Mouse (Mus musculus) megakaryocyte, embryonic 14.5 days (primary cell): ENCODE data around the gene Dot1l. TPM values are rescaled to one million over a fixed set of nuclear protein-coding genes. Genes with fewer than 3 reads are reported as not detected.

Experiments used
- H3K27me3 ChIP-seq: replicated peaks from 2 replicates; pipeline ENCODE3; 2012; ENCODE audit warnings: inconsistent platforms
- H3K36me3 ChIP-seq: replicated peaks from 2 replicates; pipeline ENCODE3; 2012; ENCODE audit warnings: low read length, inconsistent platforms, mixed read lengths
- H3K4me1 ChIP-seq: 2 replicates; pipeline ENCODE4 v1.6.1; 2012; ENCODE audit warnings: inconsistent platforms
- H3K4me3 ChIP-seq: replicated peaks from 2 replicates; pipeline ENCODE3; 2012; ENCODE audit warnings: moderate library complexity, mild to moderate bottlenecking, inconsistent platforms
- H3K9me3 ChIP-seq: 2 replicates; pipeline ENCODE4 v1.6.1; 2012; ENCODE audit warnings: inconsistent platforms
- FLI1 ChIP-seq: IDR thresholded peaks from 2 replicates; pipeline ENCODE4 v1.6.1; 2012; ENCODE audit warnings: low read length, inconsistent platforms, mixed read lengths
- GATA1 ChIP-seq: IDR thresholded peaks from 3 replicates; pipeline ENCODE4 v1.6.1; 2012; ENCODE audit warnings: mixed read lengths, low read length, inconsistent platforms, borderline replicate concordance
- polyA plus RNA-seq: library from polyadenylated mRNA; stranded (reverse); fragments of >175 nt; gene quantifications from 2 replicates; pipeline ENCODE4 v1.2.3, GENCODE M21; 2012; ENCODE audit warnings: low replicate concordance; ENCODE audit not compliant: insufficient read depth

Gene Dot1l
- polyA plus RNA-seq, 1 experiment = 35.3 TPM

DNA sequence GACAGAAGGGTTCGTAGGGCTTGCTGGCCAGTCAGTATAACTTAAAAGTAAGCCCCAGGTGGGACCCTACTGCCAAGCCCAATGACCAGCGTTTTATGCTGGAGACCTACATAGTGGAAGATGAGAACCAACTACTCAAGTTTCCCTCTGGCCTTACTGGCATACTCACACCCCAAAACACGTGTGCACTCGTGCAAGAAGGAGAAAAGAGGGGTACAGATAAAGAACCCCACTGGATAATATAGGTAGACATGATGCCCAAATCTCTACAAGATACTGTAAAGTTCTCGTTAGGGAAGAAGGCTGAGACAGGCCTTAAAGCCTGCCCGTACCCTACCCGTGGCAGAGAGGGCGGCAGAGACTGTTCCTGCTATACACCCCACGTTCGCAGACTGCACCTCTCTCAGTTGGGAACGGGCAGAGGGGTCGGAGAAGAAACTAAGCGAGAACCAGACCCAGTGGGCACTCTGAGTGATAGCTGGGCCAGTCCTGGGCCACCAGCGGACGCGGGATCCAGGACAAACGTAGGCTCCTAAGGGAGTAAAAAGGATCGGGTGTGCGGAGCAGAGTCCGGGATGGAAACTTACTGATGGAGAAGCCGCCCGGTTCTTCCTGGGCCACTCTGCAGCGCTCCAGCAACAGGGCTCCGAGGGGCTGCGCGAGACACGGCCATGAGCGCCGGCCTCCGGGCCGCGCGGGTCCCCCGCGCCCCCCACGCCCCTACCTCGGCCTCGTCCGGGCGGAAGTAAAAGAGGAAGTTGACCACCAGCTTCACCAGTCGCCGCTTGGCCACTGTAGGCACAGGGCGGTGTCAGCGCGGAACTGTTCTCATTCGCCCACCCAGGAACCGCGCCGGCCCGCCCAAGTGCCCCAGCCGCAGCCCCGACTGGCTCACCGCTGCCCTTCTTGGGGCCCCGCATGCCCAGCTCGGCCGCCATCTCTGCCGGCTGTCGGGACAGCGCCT, 42.5 kb downstream of the Dot1l start:
- TF ChIP-seq GATA1 (no peak), FLI1 (no peak)
- Histone ChIP-seq H3K4me1 (peaks cover 68% of the 10 kb centered on the region), H3K36me3 (peaks cover 71% of the 10 kb centered on the region), H3K27me3 (no peaks in the 10 kb centered on the region), H3K4me3 (peak overlapping the region; percentile 100), H3K9me3 (no peaks in the 10 kb centered on the region)

GRCm38 (mm10) chr10:80798150-80799006, 43.4 kb downstream of the Dot1l start, which contains the start of the genes Sf3a2 and Plekhj1:
Sf3a2 (plus strand) TSS chr10:80798198.
Plekhj1 (minus strand) TSS chr10:80798626.
- Histone ChIP-seq H3K9me3 (no peaks in the 10 kb centered on the region), H3K27me3 (no peaks in the 10 kb centered on the region), H3K4me3 (peak within 1 kb of the TSS; percentile 100), H3K4me1 (peaks cover 61% of the 10 kb centered on the region), H3K36me3 (peaks cover 71% of the 10 kb centered on the region)
- TF ChIP-seq FLI1 (peak; percentile 36; the same call in 1 of the 2 replicates), GATA1 (no peak)

DNA sequence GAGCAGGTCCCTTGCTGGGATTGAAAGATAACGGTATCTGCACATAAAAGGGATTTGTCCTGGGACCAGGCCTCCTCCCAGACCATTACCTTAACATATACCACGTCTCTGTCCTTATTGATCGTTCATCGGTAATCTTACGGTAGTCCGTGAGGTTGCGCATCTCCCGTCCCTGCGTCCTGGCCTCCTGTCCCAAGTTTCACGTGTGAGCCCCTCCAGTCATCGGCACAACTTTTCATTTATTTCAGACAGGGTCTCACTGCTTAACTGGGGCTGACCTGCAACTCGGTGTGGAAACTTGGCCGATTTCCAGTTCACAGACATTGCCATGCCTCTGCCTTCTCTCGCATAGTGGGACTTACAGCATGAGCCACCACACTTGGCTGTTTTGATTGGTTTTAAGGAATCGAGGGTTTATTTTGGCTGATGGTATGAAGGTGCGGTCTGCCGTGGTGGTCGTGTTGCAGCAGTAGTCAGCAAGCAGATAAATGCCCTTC, 44.1 kb downstream of the Dot1l start:
- Histone ChIP-seq H3K27me3 (no peaks in the 10 kb centered on the region), H3K36me3 (peaks cover 71% of the 10 kb centered on the region), H3K4me3 (peak overlapping the region; percentile 100), H3K4me1 (peaks cover 58% of the 10 kb centered on the region), H3K9me3 (no peaks in the 10 kb centered on the region)
- TF ChIP-seq FLI1 (no peak), GATA1 (no peak)

GRCm38 (mm10) chr10:80802204-80802912, 47.4 kb downstream of the Dot1l start:
- no peak overlapping the region for H3K4me3 ChIP-seq
- H3K36me3 ChIP-seq = peaks cover 74% of the 10 kb centered on the region
- H3K9me3 ChIP-seq = no peaks in the 10 kb centered on the region
- no peak for TF ChIP-seq GATA1
- TF ChIP-seq FLI1 = no peak
- H3K4me1 ChIP-seq = peaks cover 49% of the 10 kb centered on the region
- no peaks in the 10 kb centered on the region for H3K27me3 ChIP-seq

DNA sequence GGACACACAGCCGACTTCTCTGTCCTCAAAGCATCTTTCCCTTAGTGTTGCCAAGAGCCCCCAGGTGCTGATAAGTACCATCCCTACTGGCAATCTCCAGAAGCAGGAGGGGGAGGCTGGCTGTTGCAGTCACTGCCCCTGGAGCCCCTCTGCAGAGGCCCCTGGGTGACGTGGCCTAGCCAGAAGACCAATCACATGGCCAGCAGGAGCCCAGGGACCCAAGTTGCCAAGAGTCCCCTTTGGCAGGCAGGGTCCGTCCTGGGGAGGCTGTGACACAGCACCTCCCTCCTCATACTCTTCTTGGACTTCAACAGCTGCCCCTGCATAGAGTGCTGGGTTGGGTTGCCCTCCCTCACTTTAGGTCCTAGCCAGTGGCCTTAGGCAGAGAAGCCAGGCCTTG, 48.0 kb downstream of the Dot1l start:
- Histone ChIP-seq H3K9me3 (no peaks in the 10 kb centered on the region), H3K36me3 (peaks cover 74% of the 10 kb centered on the region), H3K27me3 (peaks cover under 1% of the 10 kb centered on the region), H3K4me3 (no peak overlapping the region), H3K4me1 (peaks cover 54% of the 10 kb centered on the region)
- TF ChIP-seq FLI1 (no peak), GATA1 (no peak)

DNA sequence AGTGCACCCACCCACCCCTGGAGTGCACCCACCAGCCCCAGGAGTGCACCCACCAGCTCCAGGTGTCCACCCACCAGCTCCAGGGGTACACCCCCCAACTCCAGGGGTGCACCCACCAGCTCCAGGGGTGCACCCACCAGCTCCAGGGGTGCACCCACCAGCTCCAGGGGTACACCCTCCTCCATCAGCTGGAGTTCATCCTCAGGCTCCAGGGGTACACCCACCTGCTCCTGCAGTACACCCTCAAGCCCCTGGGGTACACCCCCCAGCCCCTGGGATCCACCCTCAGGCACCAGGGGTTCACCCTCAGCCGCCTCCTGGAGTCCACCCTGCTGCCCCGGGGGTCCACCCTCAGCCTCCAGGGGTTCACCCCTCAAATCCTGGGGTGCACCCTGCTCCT, 49.3 kb downstream of the Dot1l start:
- Histone ChIP-seq H3K27me3 (peaks cover 14% of the 10 kb centered on the region), H3K4me1 (peaks cover 63% of the 10 kb centered on the region), H3K9me3 (no peaks in the 10 kb centered on the region), H3K4me3 (no peak overlapping the region), H3K36me3 (peaks cover 74% of the 10 kb centered on the region)
- no peak for TF ChIP-seq GATA1
- no peak for TF ChIP-seq FLI1

- TF ChIP-seq GATA1 (no peak), FLI1 (no peak)
- Histone ChIP-seq H3K4me3 (no peak within 1 kb of the TSS), H3K4me1 (peaks cover 61% of the 10 kb centered on the region), H3K36me3 (peaks cover 73% of the 10 kb centered on the region), H3K9me3 (no peaks in the 10 kb centered on the region), H3K27me3 (peaks cover 19% of the 10 kb centered on the region)
Observed at GRCm38 (mm10) chr10:80804916-80805315, 49.9 kb downstream of the Dot1l start, which contains the start of gene Amh. Amh (plus strand) TSS chr10:80805243.

DNA sequence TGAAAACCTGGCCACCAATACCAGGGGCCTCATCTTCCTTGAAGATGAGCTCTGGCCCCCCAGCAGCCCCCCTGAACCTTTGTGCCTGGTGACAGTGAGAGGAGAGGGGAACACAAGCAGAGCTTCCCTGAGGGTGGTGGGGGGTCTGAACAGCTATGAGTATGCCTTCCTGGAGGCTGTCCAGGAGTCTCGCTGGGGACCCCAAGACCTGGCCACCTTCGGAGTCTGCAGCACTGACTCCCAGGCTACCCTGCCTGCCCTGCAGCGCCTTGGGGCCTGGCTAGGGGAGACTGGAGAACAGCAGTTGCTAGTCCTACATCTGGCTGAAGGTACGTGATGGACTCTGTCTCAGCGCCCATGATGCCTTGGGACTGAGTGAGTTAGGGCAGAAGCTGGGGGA, 50.3 kb downstream of the Dot1l start:
- Histone ChIP-seq H3K4me1 (peaks cover 61% of the 10 kb centered on the region), H3K27me3 (peaks cover 23% of the 10 kb centered on the region), H3K36me3 (peaks cover 69% of the 10 kb centered on the region), H3K9me3 (no peaks in the 10 kb centered on the region), H3K4me3 (no peak overlapping the region)
- TF ChIP-seq FLI1 (no peak), GATA1 (no peak)

GRCm38 (mm10) chr10:80805925-80806324, 50.9 kb downstream of the Dot1l start:
- peaks cover 60% of the 10 kb centered on the region for H3K4me1 ChIP-seq
- no peak for TF ChIP-seq FLI1
- TF ChIP-seq GATA1 = no peak
- H3K36me3 ChIP-seq = peaks cover 63% of the 10 kb centered on the region

More at GRCm38 (mm10) chr10:80805925-80806324, 50.9 kb downstream of the Dot1l start:
- peaks cover 27% of the 10 kb centered on the region for H3K27me3 ChIP-seq
- no peak overlapping the region for H3K4me3 ChIP-seq
- H3K9me3 ChIP-seq = no peaks in the 10 kb centered on the region
